In the genomic region with DNA sequence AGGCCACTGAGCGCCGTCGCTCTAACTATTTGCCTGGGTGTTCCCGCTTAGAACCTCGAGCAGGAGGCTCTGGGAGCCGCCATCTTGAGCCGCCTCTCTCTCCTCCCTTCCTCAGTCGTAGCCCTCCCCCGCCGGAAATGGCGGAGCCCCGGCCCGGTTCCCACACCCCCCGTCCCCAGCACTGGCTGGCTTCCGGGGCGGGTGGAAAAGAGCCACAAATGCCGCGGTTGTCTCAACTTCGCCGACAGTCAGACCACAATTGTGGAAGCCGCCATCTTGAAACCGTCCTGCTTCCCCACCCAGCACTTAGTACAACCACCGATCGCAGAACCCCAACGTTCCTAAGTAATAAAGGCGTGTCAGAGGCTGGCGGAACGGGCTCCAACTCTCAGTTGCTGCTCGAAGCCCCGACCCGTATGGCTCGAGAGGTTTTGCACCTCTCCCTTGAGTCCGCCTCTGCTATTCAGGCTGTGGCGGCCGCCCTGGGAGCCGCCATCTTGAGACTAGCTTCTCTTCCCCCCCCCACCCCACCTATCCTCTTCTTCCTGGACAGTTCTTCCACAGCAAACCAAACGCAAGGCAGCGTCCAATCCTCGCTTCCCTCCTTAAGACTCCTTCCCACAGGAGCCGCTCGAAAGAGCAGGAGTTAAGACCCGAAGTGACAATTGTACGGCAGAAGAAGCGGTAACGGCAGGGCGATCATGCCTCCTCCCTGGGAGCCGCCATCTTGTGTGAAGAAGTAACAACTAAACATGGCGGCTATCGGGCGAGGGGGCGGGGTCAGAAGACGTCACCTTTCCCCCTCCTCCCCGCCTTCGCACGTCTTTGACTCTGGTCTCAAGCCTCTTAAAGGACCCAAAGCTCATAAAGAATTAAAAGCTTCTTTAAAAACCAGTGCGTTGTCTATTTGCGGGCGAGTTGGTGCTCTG, we compare ENCODE assay signal across 8 mouse cellular contexts. TPM values are rescaled to one million over a fixed set of nuclear protein-coding genes. Genes with fewer than 3 reads are reported as not detected.
A peak's percentile ranks its signal among the peaks of the same experiment; 100 is the strongest.
DNase-seq lines count a peak whose midpoint lies in the region; ATAC-seq and TF ChIP-seq lines count a peak whose summit lies in the region.

Gene Hcfc1, minus strand, starts transcription at position 110 of the 929 bp plus-strand sequence.

- H3K4me2 ChIP-seq in heart, embryonic 12.5 days: peak within 1 kb of the TSS; percentile 77
- H3K4me2 ChIP-seq in kidney, postnatal 0 days (ENCODE audit: low read length): peak within 1 kb of the TSS; percentile 63
- H3K4me2 ChIP-seq in liver, embryonic 11.5 days: peak within 1 kb of the TSS; percentile 87
- H3K4me2 ChIP-seq in stomach, embryonic 14.5 days (replicated peaks; ENCODE audit: low read depth, low read length): peak within 1 kb of the TSS; percentile 58

- H3K27me3 ChIP-seq in C2C12 (ENCODE audit: control insufficient read depth, insufficient read depth, insufficient read length): no peaks in the 10 kb centered on the region
- H3K27me3 ChIP-seq in erythroblast, embryonic 14.5 days (ENCODE audit: control insufficient read depth): peaks cover 13% of the 10 kb centered on the region
- peaks cover 6% of the 10 kb centered on the region; the same call in 1 of the 2 replicates for H3K27me3 ChIP-seq in heart, embryonic 12.5 days (replicated peaks)
- H3K27me3 ChIP-seq in kidney, postnatal 0 days (ENCODE audit: insufficient read depth, low read length): no peaks in the 10 kb centered on the region
- H3K27me3 ChIP-seq in liver, embryonic 11.5 days (replicated peaks; ENCODE audit: control insufficient read depth, insufficient read depth, low read length): peaks cover 9% of the 10 kb centered on the region
- no peaks in the 10 kb centered on the region for H3K27me3 ChIP-seq in stomach, embryonic 14.5 days (ENCODE audit: control insufficient read depth, insufficient read depth, low read length)

- peaks cover 19% of the 10 kb centered on the region for H3K9me3 ChIP-seq in erythroblast, embryonic 14.5 days (ENCODE audit: control insufficient read depth, low read length)
- H3K9me3 ChIP-seq in heart, embryonic 12.5 days (replicated peaks): no peaks in the 10 kb centered on the region
- H3K9me3 ChIP-seq in kidney, postnatal 0 days (replicated peaks; ENCODE audit: low read length): no peaks in the 10 kb centered on the region
- no peaks in the 10 kb centered on the region for H3K9me3 ChIP-seq in liver, embryonic 11.5 days (ENCODE audit: control insufficient read depth, low read length)
- no peaks in the 10 kb centered on the region for H3K9me3 ChIP-seq in stomach, embryonic 14.5 days (ENCODE audit: control insufficient read depth, low read depth, low read length)

- no peak for TF ChIP-seq CTCF in C2C12 (IDR thresholded peaks at IDR 0.05; ENCODE audit: control insufficient read depth, insufficient read depth, insufficient read length)
- TF ChIP-seq CTCF in brain, embryonic 14.5 days (IDR thresholded peaks at IDR 0.05; ENCODE audit: borderline replicate concordance, extremely low read depth, insufficient read depth, insufficient read length): no peak
- TF ChIP-seq CTCF in kidney, postnatal 0 days (IDR thresholded peaks at IDR 0.05; ENCODE audit: low read depth): no peak

- H3K9ac ChIP-seq in heart, embryonic 12.5 days: peak within 1 kb of the TSS; percentile 87
- H3K9ac ChIP-seq in kidney, postnatal 0 days (ENCODE audit: low read depth, low read length): peak within 1 kb of the TSS; percentile 80
- peak within 1 kb of the TSS; percentile 86 for H3K9ac ChIP-seq in liver, embryonic 11.5 days (ENCODE audit: low read depth, low read length)
- peak within 1 kb of the TSS; percentile 65 for H3K9ac ChIP-seq in stomach, embryonic 14.5 days (replicated peaks; ENCODE audit: low read depth, low read length)

- TF ChIP-seq POLR2A in brain, embryonic 14.5 days (IDR thresholded peaks at IDR 0.05; ENCODE audit: borderline replicate concordance, extremely low read depth, insufficient read depth, insufficient read length, poor library complexity, severe bottlenecking): peak; percentile 60; the same call in 1 of the 2 replicates

- ATAC-seq in heart, embryonic 12.5 days (ENCODE audit: insufficient number of reproducible peaks, low FRiP score): peak; percentile 78
- peak; percentile 80 for ATAC-seq in kidney, postnatal 0 days (replicated peaks; ENCODE audit: low FRiP score, low read depth)
- peak; percentile 56 for ATAC-seq in liver, embryonic 11.5 days (replicated peaks; ENCODE audit: low FRiP score)
- ATAC-seq in stomach, embryonic 14.5 days (ENCODE audit: insufficient number of reproducible peaks, insufficient read depth, low FRiP score, low read depth): peak; percentile 81

- peaks cover 22% of the 10 kb centered on the region for H3K36me3 ChIP-seq in C2C12 (ENCODE audit: control insufficient read depth, insufficient read depth)
- H3K36me3 ChIP-seq in erythroblast, embryonic 14.5 days (ENCODE audit: control insufficient read depth): peaks cover 33% of the 10 kb centered on the region
- peaks cover 7% of the 10 kb centered on the region for H3K36me3 ChIP-seq in heart, embryonic 12.5 days
- no peaks in the 10 kb centered on the region for H3K36me3 ChIP-seq in kidney, postnatal 0 days (ENCODE audit: insufficient read depth, low read length)
- peaks cover 3% of the 10 kb centered on the region; the same call in 1 of the 2 replicates for H3K36me3 ChIP-seq in liver, embryonic 11.5 days (ENCODE audit: control insufficient read depth, insufficient read depth, low read length)
- no peaks in the 10 kb centered on the region; the same call in 1 of the 2 replicates for H3K36me3 ChIP-seq in stomach, embryonic 14.5 days (ENCODE audit: control insufficient read depth, insufficient read depth, low read length)

- peaks cover 67% of the 10 kb centered on the region for H3K4me1 ChIP-seq in erythroblast, embryonic 14.5 days (ENCODE audit: control insufficient read depth)
- peaks cover 22% of the 10 kb centered on the region for H3K4me1 ChIP-seq in heart, embryonic 12.5 days (replicated peaks)
- H3K4me1 ChIP-seq in kidney, postnatal 0 days (replicated peaks; ENCODE audit: insufficient read depth, low read length): no peaks in the 10 kb centered on the region; the same call in 1 of the 2 replicates
- H3K4me1 ChIP-seq in liver, embryonic 11.5 days (replicated peaks; ENCODE audit: control insufficient read depth, insufficient read depth, low read length): peaks cover 18% of the 10 kb centered on the region
- H3K4me1 ChIP-seq in stomach, embryonic 14.5 days (ENCODE audit: control insufficient read depth, insufficient read depth, low read length): 0 out of 2 replicates have a peak, but pooled peaks cover 3% of the 10 kb centered on the region

- H3K79me3 ChIP-seq in C2C12 (ENCODE audit: low read depth): peaks cover 42% of the 10 kb centered on the region

- 15% methylated on average over 58 of the region's 58 CpGs for WGBS in heart, embryonic 12.5 days
- 23% methylated on average over 58 of the region's 58 CpGs for WGBS in kidney, postnatal 0 days
- 12% methylated on average over 56 of the region's 58 CpGs for WGBS in liver, embryonic 11.5 days
- 15% methylated on average over 57 of the region's 58 CpGs for WGBS in stomach, embryonic 14.5 days

- DNase-seq in brain, embryonic 14.5 days (ENCODE audit: low read depth): peak; percentile 96
- peak; percentile 89 for DNase-seq in kidney, postnatal 0 days (ENCODE audit: low spot score)
- peak; percentile 82 for DNase-seq in liver, embryonic 11.5 days (ENCODE audit: low spot score)
- DNase-seq in naive thymus-derived CD4-positive, alpha-beta T cell, adult 2 months (ENCODE audit: low read depth): peak; percentile 92

- H3ac ChIP-seq in C2C12 (ENCODE audit: control insufficient read depth, insufficient read length, low read depth): peak within 1 kb of the TSS; percentile 98

- H3K27ac ChIP-seq in heart, embryonic 12.5 days (ENCODE audit: poor library complexity, severe bottlenecking): peak within 1 kb of the TSS; percentile 98
- H3K27ac ChIP-seq in kidney, postnatal 0 days: peak within 1 kb of the TSS; percentile 97
- peak within 1 kb of the TSS; percentile 98 for H3K27ac ChIP-seq in liver, embryonic 11.5 days (ENCODE audit: low read depth, low read length)
- H3K27ac ChIP-seq in stomach, embryonic 14.5 days (ENCODE audit: low read length): peak within 1 kb of the TSS; percentile 99

- peak within 1 kb of the TSS; percentile 61 for H3K4me3 ChIP-seq in C2C12 (ENCODE audit: insufficient read depth, poor library complexity, severe bottlenecking)
- H3K4me3 ChIP-seq in erythroblast, embryonic 14.5 days (replicated peaks): peak within 1 kb of the TSS; percentile 78
- peak within 1 kb of the TSS; percentile 66 for H3K4me3 ChIP-seq in heart, embryonic 12.5 days
- H3K4me3 ChIP-seq in kidney, postnatal 0 days (replicated peaks; ENCODE audit: low read depth, low read length): peak within 1 kb of the TSS; percentile 73
- H3K4me3 ChIP-seq in liver, embryonic 11.5 days (ENCODE audit: low read depth, low read length): peak within 1 kb of the TSS; percentile 79
- H3K4me3 ChIP-seq in stomach, embryonic 14.5 days (ENCODE audit: low read depth, low read length): peak within 1 kb of the TSS; percentile 62

- H3K79me2 ChIP-seq in C2C12 (ENCODE audit: control insufficient read depth, insufficient read depth): peaks cover 52% of the 10 kb centered on the region

TF ChIP-seq in C2C12, 6 proteins besides CTCF, POLR2A, EP300 and RAD21:
- TF ChIP-seq MAX (IDR thresholded peaks at IDR 0.05): no peak
- no peak for TF ChIP-seq MYOG (IDR thresholded peaks at IDR 0.05; ENCODE audit: control insufficient read depth, extremely low read depth, insufficient read length)
- TF ChIP-seq MYOD1 (IDR thresholded peaks at IDR 0.05; ENCODE audit: control insufficient read depth, insufficient read length, low read depth): no peak
- TF ChIP-seq USF1 (IDR thresholded peaks at IDR 0.05; ENCODE audit: low read depth): no peak
- TF ChIP-seq FOSL1 (IDR thresholded peaks at IDR 0.05; ENCODE audit: insufficient read depth, low read length, poor library complexity, severe bottlenecking): no peak
- TF ChIP-seq CEBPB (IDR thresholded peaks at IDR 0.05; ENCODE audit: low read depth): no peak

RNA-seq across cellular contexts. Expression of gene Hcfc1, which starts in this region (rescaled TPM):
- 58.7 TPM for polyA plus RNA-seq in C2C12 (2012; fragmentation: generic; extraction: Trizol)
- 50.3 and 83.2 TPM in 2 replicates for polyA plus RNA-seq in brain, embryonic 14.5 days (2012; rRNA removed)
- polyA plus RNA-seq in erythroblast, embryonic 14.5 days (2012): 13.7 and 22.5 TPM in 2 replicates
- polyA plus RNA-seq in heart, embryonic 12.5 days (2016; fragmentation: Nextera tagmentation; extraction: Ambion mirVana): 41.3 and 47.3 TPM in 2 replicates
- polyA plus RNA-seq in kidney, postnatal 0 days (2015; fragmentation: Nextera tagmentation; extraction: Ambion mirVana): 32.1 and 36.1 TPM in 2 replicates
- 68.6 and 72.8 TPM in 2 replicates for polyA plus RNA-seq in liver, embryonic 11.5 days (2014; fragmentation: Nextera tagmentation; extraction: Ambion mirVana)
- 73.9 and 80.1 TPM in 2 replicates for polyA plus RNA-seq in stomach, embryonic 14.5 days (2014; fragmentation: Nextera tagmentation; extraction: Ambion mirVana)

Comparison
In these comparisons a context has a peak if more than half of its experiments do, and no peak if none do; other contexts are left out.
1. Peak in every context shown above with its lines: DNase-seq, ATAC-seq, H3K4me3 ChIP-seq and H3K27ac ChIP-seq.